Mouse (Mus musculus) lung, embryonic 16.5 days (tissue): ENCODE results near the gene Trpv2. TPM values are rescaled to one million over a fixed set of nuclear protein-coding genes. Genes with fewer than 3 reads are reported as not detected.
A peak's percentile ranks its signal among the peaks of the same experiment; 100 is the strongest.

Source experiments
- ATAC-seq: fragments of 200-750 bp; cut with Nextera tagmentation; 2 replicates; pipeline ENCODE4 v1.8.0; 2017; ENCODE audit warnings: low read depth, mild to moderate bottlenecking, moderate library complexity
- H3K27ac ChIP-seq: fragments of 300-500 bp; sonication (generic); 2 replicates; pipeline ENCODE4 v1.5.1; 2014; ENCODE audit warnings: mild to moderate bottlenecking, control low read depth, low read length
- H3K27me3 ChIP-seq: fragments of 300-500 bp; sonication (generic); 2 replicates; pipeline ENCODE4 v1.6.1; 2014; ENCODE audit warnings: low read depth, low read length, mixed read lengths; ENCODE audit not compliant: control insufficient read depth, insufficient read depth
- H3K36me3 ChIP-seq: fragments of 300-500 bp; sonication (generic); 2 replicates; pipeline ENCODE4 v1.6.1; 2014; ENCODE audit warnings: low read length; ENCODE audit not compliant: control insufficient read depth, insufficient read depth
- H3K4me1 ChIP-seq: fragments of 300-500 bp; sonication (generic); replicated peaks from 2 replicates; pipeline ENCODE4 v1.6.1; 2014; ENCODE audit warnings: low read length, mixed read lengths; ENCODE audit not compliant: control insufficient read depth, insufficient read depth
- H3K4me2 ChIP-seq: fragments of 300-500 bp; sonication (generic); 2 replicates; pipeline ENCODE4 v1.6.1; 2014; ENCODE audit warnings: low read depth, low read length, control low read depth
- H3K4me3 ChIP-seq: fragments of 300-500 bp; sonication (generic); 2 replicates; pipeline ENCODE4 v1.5.1; 2014; ENCODE audit warnings: mild to moderate bottlenecking, low read length, control low read depth
- H3K9ac ChIP-seq: fragments of 300-500 bp; sonication (generic); 2 replicates; pipeline ENCODE4 v1.6.1; 2014; ENCODE audit warnings: low read length, control low read depth
- H3K9me3 ChIP-seq: fragments of 300-500 bp; sonication (generic); 2 replicates; pipeline ENCODE4 v1.6.1; 2016; ENCODE audit warnings: low read length; ENCODE audit not compliant: control insufficient read depth
- WGBS: fragments of 180-500 bp; shearing (Covaris S2); extraction: QIAGEN DNeasy Blood & Tissue Kit; methylation state at CpG from one replicate; pipeline ENCODE4 v1.1.7; 2014; 5-methylcytosine and 5-hydroxymethylcytosine counted together
- polyA plus RNA-seq: library from polyadenylated mRNA; unstranded; fragments of >200 nt; fragmentation: Nextera tagmentation; extraction: Ambion mirVana; gene quantifications from 2 replicates; pipeline ENCODE4 v1.2.1, GENCODE M21; 2015

Gene Trpv2
- polyA plus RNA-seq, 1 experiment from 2014 or later = 4.8 TPM

DNA sequence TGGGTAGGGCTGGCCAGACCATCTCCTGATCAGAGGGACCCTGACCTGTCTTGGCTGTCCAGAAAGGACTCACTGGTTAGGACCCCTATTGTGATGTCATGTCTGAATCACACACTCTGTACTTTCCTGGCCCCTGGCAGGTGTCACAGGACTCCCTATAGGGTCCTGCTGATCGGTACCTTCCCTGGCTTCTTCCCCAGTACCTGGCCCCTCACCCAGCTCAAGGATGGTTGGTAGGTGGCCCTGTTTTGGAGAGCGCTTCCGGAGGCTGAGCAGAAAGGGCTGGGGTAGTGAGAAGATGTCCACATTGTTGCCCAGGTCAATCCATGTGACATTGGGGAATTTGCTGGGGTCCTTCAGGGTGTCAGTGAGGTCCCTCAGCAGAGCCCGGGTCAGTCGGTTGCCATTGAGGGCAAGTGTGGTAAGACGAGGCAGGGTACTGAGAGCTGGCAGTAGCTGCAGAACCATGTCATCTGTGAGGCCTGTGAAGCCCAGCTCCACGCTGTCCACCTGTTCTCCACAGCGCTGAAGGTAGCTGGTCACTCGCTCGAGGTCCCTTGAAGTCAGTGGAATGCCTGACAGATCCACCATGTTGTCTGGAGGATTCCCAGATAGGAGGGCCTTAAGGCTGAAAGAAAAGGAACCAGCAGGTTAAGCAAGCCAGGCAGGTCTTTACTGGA is 31.5 kb downstream of the Trpv2 start:
- no peak overlapping the region for H3K4me2 ChIP-seq
- peaks cover 30% of the 10 kb centered on the region for H3K4me1 ChIP-seq
- no peaks in the 10 kb centered on the region for H3K9me3 ChIP-seq
- 0 out of 2 replicates have a peak overlapping the region, but pooled peaks have one; percentile 5 for H3K27ac ChIP-seq
- peak overlapping the region; percentile 6; the same call in 1 of the 2 replicates for H3K4me3 ChIP-seq
- no peak for ATAC-seq
- H3K36me3 ChIP-seq = peaks cover 35% of the 10 kb centered on the region
- whole genome bisulfite sequencing = 32% methylated on average over 10 of the region's 10 CpGs
- H3K9ac ChIP-seq = no peak overlapping the region; the same call in 1 of the 2 replicates
- H3K27me3 ChIP-seq = no peaks in the 10 kb centered on the region

DNA sequence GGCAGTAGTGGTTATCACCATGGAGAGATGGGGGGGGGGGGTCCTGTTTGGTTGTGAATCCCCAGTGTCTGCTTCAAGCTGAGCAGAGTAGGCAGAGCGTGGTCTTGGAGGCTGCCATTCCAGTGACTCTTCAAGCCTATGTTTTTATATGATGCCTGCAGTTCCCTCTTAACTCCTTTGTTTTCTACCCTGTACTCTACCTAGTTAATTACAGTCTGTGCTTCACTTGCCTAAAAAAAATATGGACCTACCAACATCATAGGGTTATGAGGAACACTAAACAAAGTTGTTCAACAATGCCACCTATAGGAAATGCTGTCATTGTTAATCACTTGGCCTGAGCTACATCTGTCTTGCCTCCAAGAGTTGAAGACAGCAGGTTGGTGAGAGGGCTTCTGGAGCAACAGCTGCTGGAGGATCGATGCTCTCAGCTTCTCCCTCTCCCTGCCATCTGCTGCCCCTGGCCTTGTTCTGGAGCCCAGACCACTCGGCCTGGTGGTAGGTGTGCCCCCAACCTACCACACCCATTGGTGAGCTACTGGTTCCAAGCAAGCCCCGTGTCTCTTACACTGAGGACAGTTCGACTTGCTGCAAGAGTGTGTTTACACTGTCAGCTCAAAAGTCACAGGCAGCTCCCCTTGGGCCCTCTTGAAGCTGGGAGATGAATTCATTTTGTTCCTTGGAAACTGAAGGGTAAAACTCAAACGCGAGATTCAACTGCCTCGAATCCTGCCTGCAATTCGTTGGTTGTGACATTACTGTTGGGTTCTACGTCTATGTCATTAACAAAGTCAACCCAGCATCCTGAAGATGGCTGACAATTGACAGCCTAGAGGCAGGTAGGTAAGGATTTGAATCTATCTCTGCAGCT is 32.2 kb downstream of the Trpv2 start:
- no peak overlapping the region for H3K4me2 ChIP-seq
- 42% methylated on average over 10 of the region's 10 CpGs for WGBS
- peaks cover 29% of the 10 kb centered on the region for H3K4me1 ChIP-seq
- H3K27me3 ChIP-seq = no peaks in the 10 kb centered on the region
- ATAC-seq = no peak
- H3K9ac ChIP-seq = 0 out of 2 replicates have a peak overlapping the region, but pooled peaks have one; percentile 5
- H3K4me3 ChIP-seq = no peak overlapping the region
- no peaks in the 10 kb centered on the region for H3K9me3 ChIP-seq
- peaks cover 35% of the 10 kb centered on the region for H3K36me3 ChIP-seq
- H3K27ac ChIP-seq = no peak overlapping the region

DNA sequence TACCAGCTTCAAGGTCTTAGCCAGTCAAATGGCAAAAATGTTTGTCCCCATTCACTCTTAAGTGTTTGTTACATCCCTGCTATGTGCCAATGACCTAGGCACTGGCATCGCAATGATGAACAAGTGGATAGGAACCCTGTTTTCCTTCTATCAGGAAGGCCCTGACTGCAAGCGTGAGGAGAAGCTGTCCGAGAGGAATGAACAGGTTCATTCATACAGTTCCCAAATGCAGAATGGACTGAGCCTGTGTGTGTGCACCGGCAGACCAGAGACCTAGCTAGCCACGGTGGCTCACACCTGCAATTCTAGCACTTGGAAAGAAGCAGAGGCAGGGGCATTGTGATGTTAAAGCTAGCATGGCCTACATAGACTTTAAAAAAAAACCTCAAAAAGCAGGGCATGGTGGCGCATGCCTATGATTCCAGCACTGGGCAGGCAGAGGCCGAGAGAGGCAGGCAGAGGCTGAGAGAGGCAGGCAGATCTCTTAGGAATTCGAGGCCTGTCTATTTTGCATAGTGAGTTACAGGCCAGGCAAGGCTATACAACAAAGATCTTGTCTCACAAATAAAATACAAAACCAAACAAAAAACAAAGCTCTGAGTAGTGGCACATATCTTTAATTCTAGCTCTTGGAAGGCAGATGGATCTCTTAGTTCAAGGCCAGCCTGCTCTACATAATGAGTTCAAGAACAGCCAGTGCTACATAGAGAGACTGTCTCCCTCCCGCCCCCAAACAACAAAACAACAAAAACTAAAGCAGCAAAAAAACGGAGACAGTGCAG is 33.1 kb downstream of the Trpv2 start:
- Histone ChIP-seq H3K9ac (0 out of 2 replicates have a peak overlapping the region, but pooled peaks have one; percentile 5), H3K36me3 (peaks cover 35% of the 10 kb centered on the region), H3K4me1 (peaks cover 23% of the 10 kb centered on the region), H3K4me2 (no peak overlapping the region), H3K27me3 (no peaks in the 10 kb centered on the region), H3K9me3 (no peaks in the 10 kb centered on the region), H3K4me3 (no peak overlapping the region), H3K27ac (no peak overlapping the region)
- no peak for ATAC-seq
- WGBS = 56% methylated on average over 10 of the region's 10 CpGs

DNA sequence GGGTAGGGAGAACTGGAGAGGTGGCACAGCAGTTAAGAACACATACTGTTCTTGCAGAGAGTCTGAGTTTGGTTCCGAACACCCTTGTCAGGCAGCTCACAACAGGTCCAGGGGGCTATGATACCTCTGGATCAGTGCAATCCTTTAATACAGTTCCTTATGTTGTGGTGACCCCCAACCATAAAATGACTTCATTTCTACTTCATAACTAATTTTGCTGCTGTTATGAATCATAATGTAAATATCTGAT is 33.6 kb downstream of the Trpv2 start:
- Histone ChIP-seq H3K9me3 (no peaks in the 10 kb centered on the region), H3K4me3 (no peak overlapping the region), H3K27me3 (no peaks in the 10 kb centered on the region), H3K4me1 (peaks cover 23% of the 10 kb centered on the region), H3K4me2 (no peak overlapping the region), H3K36me3 (peaks cover 35% of the 10 kb centered on the region), H3K27ac (no peak overlapping the region), H3K9ac (no peak overlapping the region)
- no peak for ATAC-seq
- WGBS = 83% methylated on average over 1 of the region's 1 CpGs

DNA sequence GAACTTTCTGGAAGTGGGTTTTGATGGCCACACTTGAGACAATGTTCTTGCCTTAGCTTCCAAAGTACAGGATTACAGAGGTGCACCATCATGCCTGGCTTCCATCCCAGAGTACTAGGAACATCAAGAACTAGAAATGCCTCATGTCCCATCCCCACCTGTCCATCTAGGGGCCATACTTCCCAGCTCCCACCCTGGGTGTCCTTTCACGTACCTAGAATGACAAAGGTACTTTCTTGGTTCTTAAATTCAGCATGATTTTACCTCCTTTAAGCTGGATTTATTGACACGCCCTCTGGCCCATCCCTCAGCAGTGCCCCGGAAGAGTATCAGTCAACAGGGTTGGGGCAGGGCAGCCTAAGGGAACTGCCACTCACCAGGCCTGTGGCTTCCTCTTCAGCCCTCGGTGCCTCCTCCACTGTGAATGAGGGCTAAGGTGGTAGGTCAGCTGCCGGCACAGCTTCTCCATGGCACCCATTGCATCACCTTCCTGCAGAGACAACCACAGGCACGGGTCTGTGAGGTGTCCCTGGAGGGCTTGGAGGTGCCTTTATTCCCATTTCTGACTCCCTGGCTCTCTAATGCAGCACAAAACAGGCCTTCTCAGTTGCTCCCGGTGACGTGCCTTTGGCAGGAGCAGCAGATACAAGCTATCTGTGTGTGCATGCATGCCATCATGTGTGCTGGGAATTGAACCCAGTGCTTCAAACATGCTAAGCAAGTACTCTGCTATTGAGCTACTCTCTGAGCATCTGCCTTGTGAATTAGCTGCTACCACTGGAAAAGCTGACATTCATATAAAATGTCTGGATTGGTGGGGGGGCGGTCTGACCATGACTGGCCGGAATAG is 34.8 kb downstream of the Trpv2 start:
- ATAC-seq = no peak
- no peaks in the 10 kb centered on the region for H3K9me3 ChIP-seq
- peaks cover 33% of the 10 kb centered on the region for H3K36me3 ChIP-seq
- no peak overlapping the region for H3K4me3 ChIP-seq
- H3K27me3 ChIP-seq = no peaks in the 10 kb centered on the region
- H3K27ac ChIP-seq = no peak overlapping the region
- H3K9ac ChIP-seq = no peak overlapping the region
- peaks cover 25% of the 10 kb centered on the region for H3K4me1 ChIP-seq
- WGBS = 64% methylated on average over 10 of the region's 10 CpGs
- H3K4me2 ChIP-seq = no peak overlapping the region

DNA sequence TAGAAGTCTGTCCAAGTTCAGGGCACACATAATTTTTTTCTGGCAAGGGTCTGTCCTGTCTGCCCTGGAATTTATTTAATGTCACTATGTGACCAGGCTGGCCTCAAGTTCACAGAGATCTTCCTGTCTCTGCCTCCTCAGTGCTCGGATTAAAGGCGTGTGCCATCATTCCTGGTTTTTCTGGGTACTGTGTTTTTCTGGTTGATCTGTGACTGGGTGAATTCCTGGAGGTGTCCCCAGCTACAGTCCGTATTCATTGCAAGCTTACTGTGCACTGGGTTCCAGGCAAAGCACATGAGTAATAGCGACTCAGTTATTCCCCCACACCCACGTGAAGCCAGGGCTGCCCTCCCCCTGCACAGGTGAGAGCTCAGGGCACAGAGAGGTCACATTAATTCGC is 36.0 kb downstream of the Trpv2 start:
- H3K36me3 ChIP-seq = peaks cover 20% of the 10 kb centered on the region
- H3K4me1 ChIP-seq = peaks cover 15% of the 10 kb centered on the region
- no peak overlapping the region for H3K9ac ChIP-seq
- 75% methylated on average over 6 of the region's 6 CpGs for WGBS
- no peak overlapping the region for H3K27ac ChIP-seq
- H3K9me3 ChIP-seq = no peaks in the 10 kb centered on the region
- no peak overlapping the region for H3K4me3 ChIP-seq
- ATAC-seq = no peak
- no peaks in the 10 kb centered on the region for H3K27me3 ChIP-seq
- H3K4me2 ChIP-seq = no peak overlapping the region

DNA sequence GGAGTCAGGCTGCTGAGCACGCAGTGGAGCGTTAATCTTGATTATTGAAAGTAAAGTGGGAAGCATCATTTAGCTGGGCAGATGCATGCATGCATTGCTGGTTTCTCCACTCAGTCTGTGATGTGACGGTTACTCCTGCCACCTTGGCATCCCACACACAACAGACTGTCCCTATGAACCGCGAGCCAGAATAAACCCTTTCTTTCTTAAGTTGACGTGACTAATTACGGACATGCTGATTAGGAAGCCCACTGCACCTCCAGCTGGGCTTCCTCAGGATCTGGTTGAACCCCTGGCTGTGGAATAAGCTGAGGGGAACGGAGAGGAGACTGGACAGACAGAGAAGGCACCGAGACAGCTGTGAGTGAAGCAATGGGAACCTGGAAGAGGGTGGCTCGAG is 38.3 kb downstream of the Trpv2 start:
- Histone ChIP-seq H3K4me3 (no peak overlapping the region), H3K9me3 (no peaks in the 10 kb centered on the region), H3K4me1 (peaks cover 8% of the 10 kb centered on the region; the same call in 1 of the 2 replicates), H3K36me3 (peaks cover 8% of the 10 kb centered on the region), H3K27ac (no peak overlapping the region), H3K4me2 (no peak overlapping the region), H3K9ac (no peak overlapping the region), H3K27me3 (no peaks in the 10 kb centered on the region)
- WGBS = 82% methylated on average over 10 of the region's 10 CpGs
- no peak for ATAC-seq

DNA sequence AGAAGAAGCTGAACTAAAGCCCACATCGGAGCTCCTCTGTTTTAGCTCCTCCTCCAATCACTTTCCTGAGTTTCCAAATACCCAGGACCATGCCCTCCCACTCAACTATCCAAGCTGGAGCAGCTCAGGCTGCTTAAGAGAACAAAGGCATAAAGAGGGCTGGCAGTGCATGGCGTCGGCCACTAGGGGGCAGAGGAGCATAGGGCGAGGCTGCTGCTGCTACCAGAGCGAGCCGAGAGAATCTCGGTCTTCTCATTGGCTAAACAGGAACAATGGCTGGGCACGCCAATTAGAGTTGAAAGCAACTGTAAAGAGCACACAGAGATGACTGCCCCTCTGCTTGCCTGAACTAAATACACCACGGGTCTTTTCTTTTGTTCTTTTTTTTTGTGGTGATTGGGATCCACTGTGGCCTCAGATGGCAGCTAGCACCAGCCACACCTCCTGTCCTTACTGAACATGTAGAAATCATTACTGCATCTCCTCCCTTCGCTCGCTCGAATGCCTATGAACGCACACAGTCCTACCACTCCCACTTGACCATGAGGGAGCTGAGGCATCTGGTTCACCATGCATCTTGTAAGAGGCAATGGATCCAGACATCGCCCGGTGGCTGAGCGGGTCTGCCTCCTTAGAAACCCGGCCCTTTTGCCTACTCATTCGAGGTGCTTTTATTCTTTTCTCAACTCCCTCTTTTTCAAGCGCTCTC is 39.5 kb downstream of the Trpv2 start:
- peak; percentile 96 for ATAC-seq
- peak overlapping the region; percentile 15; the same call in 1 of the 2 replicates for H3K4me3 ChIP-seq
- no peaks in the 10 kb centered on the region for H3K27me3 ChIP-seq
- H3K9me3 ChIP-seq = no peaks in the 10 kb centered on the region
- peak overlapping the region; percentile 0; the same call in 1 of the 2 replicates for H3K27ac ChIP-seq
- peaks cover 6% of the 10 kb centered on the region for H3K36me3 ChIP-seq
- 21% methylated on average over 19 of the region's 19 CpGs for WGBS
- peak overlapping the region; percentile 45 for H3K9ac ChIP-seq
- peaks cover 8% of the 10 kb centered on the region; the same call in 1 of the 2 replicates for H3K4me1 ChIP-seq
- peak overlapping the region; percentile 43 for H3K4me2 ChIP-seq
